Mouse (Mus musculus) kidney, adult 8-10 months (tissue): Measurements from ENCODE around the gene Nek8.
A peak's percentile ranks its signal among the peaks of the same experiment; 100 is the strongest.

Experiments used
- DNase-seq, 2 experiments: peaks; one replicate each; pipeline ENCODE4 v3.0.0; 2022

Gene Nek8

DNA sequence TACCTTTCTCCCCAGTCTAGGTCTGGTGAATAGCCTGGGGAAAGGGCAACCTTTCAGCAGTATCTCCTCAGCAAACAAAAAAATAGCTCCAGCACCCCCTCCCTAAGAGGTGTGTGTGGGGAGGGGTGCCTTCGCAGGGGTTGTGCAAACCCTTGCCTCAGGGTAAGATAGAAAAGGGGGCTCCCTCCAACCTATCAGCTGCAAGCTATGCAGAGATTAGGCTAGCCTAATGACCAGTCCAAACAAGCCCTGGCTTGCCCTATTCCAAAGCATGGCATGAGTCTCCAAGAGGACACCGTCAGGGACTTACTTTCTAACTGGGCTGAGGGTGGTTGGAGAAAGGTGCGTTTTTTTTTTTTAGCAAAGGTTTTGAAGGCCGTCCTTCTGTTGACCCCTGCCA is 10.3 kb downstream of the Nek8 start:
- no peak for DNase-seq

DNA sequence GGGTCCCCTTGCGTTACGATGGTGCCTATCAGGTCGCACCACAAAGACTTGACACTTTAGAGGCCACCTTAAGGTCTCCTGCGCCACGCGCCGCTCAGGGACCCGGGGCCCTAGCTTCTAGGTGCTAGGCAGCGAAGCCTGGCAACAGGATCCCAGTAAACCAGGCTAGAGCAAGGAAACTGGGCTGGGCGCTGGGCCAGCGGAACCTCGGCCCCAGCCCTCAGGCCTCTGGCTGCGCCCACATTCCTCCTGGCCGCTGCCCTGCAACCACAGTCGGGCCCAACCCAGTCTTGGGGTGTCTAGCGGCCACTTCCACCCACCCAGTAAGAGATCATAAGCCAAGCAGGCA is 10.7 kb downstream of the Nek8 start:
- DNase-seq = peak; percentile 83 to 84

DNA sequence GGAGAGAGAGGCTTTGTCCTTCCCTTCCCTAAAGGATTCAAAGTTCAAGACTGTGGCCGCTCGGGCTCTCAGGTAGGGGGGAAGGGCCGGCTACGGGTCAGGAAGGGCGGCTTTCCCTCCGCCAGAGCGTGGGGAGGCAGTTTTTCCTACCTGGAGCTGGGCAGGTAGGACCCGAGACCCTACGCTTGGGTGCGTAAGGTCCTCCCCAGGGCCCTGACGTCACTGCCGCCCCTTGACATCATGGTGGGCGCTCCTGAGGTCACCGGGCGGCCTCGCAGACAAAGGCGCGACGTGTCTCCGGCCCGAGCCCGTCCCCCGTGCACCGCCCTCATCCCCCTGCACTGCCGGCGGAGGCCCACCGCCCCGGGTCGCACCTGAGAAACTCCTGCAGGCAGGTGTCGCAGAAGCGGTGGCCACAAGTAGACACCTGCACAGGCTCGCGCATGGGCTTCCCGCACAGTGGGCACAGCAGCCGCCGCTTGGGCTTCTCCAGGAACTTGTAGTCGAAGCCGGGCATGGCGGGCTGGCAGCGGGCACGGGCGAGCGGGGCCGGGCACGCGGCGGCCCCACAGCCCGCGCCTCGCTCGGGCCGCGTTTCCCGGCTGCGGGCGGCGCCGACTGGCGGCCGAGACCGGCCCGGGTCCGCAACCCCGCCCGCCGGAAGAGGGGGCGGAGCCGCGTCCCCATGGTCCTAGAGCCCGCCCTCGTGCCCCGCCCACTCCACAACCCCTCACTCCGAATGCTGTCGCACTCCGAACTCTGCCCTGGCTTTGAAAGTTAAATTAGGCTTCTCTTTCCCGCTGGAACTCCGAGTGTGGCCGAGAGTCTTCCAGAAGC is 11.3 kb downstream of the Nek8 start, which contains the start of gene Traf4:
Gene Traf4 (minus strand): TSS at position 666 of the 837 bp plus-strand sequence.
- DNase-seq = peak; percentile 86 to 88

DNA sequence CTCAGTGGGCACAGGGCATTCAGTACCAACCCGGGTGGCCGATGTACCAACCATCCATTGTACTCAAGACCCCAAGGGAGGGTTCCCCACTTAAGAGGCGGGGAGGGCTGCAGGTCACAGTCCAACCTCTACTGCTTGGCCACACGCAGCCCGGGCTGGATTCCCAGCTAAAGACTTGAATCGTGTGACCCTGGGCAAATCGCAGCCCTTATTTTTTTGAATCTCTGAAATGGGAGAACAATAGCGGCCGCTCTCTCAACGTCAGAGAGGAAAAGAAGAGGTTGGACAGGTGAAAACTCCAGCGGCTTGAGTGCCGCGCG is 11.9 kb downstream of the Nek8 start:
- DNase-seq = peak in 1 of 2 experiments; percentile 49

DNA sequence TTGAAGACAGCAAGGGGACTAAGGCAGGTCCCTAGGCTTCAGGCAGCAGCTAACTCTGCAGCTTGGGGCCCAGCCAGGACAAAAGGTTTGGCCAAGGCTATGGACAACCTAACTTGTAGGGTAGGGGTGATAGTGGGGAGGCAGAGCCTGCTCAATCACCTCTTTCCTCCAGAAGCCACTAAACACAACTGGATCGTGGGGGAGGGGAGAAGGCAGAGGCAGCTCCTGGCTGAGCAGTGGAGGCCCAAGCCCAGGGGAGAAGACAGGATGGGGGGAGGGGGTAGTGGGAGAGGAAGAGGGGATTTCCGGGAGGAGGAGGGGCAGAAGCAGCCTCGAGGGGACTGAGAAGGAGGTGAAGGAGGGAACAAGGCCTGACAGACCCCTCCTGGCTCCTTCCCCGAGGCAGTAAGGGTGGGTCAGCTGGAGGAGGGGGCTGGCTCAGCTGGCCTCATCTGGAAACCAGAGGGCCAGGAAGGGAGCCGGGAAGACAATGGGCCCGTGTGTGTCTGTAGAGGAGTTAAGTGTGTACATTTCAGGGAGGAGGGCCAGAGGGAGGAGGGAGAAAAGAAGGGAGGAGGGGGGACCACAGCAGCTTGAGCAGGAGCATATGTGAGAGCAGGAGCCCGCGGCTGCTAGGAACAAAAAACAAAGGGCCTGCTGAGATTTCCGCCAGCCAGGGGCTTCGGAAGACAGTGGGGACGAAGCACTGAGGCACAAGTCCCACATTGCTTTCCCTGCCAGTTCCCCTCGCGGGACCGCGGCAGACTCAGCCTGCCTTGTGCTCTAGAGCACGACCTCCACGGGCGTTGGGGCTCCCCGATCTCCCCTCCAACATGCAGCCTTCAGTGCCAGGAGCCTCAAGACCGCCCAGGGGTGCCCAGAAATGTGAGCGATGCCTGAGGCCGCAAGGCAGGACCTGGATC is 12.5 kb downstream of the Nek8 start:
- DNase-seq = peak; percentile 70

DNA sequence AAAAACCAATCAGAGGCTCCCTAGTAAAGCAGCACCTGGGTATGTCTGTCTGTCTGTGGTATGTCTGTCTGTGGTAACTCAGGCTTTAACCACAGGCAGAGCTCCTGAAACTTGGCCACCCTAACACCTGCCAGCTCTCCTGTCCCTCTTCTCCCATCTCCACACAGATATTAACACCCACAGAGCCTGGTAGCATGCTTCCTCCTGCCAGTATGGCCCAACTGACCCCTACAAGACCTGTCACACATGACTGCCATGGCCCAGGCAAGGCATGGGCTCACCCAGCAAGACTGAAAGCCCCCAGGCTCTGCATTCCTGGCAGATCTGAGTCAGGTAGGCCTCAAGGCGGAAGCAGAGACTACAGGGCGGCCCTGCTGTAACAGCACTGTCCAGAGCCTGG is 13.4 kb downstream of the Nek8 start:
- peak in 1 of 2 experiments; percentile 22 for DNase-seq

DNA sequence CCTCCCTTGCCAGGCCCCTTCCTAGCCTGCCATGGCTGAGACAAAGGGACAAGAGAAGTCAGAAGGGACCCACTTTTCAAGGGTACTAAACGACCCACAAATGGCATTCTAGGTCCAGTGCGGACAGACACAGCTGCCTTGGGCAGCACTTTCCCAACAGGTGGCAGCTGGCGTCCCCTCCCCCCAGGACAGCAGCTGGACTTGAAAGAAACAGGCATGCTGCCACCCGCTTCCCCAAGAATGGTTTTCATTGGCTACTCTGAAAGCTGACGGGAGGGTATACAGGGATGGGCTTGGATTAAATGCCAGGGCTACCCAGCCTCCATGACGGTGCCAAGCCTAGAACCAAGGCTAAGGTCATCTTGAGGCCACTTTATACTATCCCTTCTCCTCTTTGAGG is 14.0 kb downstream of the Nek8 start:
- DNase-seq = peak; percentile 48 to 51

DNA sequence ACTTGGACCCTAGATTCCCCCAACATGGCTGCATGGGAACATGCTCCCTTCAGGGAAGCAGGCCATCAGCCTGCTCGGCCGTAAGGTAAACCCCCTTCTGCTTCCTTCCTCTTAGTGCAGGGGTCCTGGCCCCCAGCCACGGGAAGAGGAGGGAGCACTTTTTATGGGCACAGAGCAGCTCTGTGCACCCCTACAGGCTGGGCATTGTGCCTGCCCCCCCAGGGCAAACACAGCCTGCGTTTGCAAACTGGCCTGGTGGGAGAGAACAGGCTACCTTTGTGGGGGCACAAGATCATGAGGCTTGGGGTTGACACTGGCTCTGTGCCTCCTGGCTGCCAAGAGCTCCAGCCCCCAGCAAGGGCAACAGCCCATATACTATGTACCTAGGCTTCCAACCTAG is 14.5 kb downstream of the Nek8 start:
- DNase-seq = peak in 1 of 2 experiments; percentile 18

DNA sequence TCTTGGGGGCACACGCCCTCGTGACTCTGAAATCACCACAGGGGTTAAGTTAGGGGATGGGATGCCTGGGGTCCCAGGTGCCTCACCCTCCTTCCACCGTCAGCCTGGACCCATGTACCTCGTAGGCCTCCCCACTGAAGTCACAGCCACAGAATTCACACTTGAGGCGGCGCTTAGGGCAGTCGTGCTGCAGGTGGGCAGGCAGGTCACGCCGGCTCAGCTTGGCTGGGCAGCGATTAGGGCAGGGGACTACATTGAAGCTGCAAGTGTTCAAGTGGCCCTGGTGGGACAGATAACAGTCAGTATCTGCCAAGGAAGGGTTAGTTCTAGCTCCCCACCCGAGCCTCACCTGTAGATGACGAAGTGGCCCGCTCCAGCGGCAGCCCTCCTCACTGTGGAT is 15.3 kb downstream of the Nek8 start:
- DNase-seq = no peak

DNA sequence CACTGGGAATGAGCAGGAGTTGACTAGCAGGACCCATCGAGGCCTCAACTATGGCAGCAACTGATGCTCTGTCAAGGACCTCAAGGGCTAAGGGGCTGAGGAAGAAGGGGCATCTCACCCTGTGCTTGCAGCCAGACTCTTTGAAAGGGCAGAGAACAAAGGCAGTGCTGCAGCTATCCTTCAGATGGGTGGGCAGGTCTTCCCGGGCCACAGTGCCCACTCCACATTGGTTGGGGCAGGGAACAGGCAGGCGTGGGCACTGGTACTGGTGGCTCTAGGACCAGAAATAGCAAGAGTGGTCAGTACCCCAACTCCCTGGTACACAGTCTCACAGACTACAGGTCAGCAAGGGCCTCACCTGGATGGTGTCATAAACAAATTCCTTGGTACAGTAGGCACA is 15.8 kb downstream of the Nek8 start:
- no peak for DNase-seq

DNA sequence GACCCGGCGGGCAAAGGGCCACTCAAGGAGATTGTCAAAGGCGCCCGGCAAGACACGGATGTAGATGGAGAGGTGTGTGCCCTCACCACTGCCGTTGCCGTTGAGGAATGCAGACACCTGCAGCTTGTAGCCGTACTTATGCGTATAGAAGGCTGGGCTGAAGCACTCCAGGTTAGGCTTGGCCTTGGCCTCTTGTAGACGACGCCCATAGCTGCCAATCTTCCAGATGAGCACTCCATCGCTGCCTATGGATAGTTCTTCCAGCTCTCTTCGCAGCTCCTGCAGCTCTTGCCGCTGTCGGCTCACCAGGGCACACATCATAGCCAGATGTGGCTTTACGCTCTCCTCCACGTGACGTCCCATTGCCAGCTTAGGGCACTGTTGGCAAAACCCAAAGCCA is 16.3 kb downstream of the Nek8 start:
- DNase-seq = no peak

DNA sequence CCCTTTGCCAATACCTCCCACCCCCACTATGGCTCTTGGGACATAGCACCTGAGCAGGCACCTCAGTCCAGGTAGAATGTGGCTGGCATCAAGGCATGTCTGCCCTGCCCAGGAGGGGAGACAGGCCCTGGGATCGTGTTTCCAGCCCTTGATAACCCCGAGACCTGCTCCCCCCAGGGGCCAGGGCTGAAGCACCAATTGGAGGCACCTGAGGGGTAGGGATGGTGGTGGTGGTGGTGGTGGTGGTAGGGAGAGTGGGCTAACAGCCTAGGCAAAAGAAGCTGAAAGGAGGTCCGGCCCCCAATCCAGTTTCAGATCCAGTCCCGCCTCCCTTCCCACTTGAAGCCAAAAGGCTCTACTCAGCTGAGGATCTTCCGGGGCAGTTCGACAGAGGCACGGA is 16.9 kb downstream of the Nek8 start:
- DNase-seq = no peak

DNA sequence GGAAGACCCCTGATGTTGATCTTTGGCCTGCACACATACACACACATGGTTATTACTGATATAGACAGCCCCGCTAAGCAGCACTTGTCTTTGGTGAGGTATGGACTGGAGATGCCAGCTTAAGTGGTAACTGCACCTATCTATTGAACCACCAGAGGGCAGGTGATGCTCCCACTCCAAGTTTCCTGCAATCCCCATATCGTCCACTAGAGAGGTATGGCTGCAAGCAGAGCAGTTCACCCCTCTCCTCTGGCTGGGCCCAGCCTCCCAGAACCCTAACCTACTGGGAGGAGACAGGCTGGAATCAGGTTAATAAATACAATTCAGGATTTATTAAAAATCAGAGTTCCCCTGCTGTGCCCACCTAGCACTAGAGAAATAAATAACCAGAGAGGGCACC is 17.4 kb downstream of the Nek8 start:
- peak; percentile 88 to 90 for DNase-seq

DNA sequence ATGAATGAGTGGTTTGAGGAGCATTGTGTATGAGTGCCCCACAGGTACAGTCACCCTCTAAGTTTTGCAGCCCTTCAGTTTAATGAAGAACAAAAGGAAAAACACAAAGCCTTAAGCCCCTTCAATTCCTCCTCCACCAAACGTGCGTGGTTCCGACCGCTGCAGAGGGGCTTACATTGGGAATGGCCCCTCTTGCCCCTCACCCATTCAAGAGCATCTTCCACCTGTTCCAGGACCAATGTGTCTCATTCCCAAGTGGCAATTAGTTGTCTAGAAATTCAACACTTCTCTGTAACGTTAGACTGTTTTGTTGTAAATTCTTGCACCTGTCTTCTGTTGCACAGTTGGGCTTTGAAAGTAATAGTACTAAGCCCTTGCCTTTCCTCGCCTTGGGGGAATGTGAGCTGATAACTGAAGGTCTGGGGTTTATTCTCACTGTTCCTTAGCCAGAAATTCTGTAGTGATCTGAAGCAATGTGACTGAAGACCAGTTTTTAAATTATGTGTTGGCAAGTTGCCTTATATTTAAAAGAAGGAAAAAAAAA is 20.2 kb downstream of the Nek8 start:
- no peak for DNase-seq

DNA sequence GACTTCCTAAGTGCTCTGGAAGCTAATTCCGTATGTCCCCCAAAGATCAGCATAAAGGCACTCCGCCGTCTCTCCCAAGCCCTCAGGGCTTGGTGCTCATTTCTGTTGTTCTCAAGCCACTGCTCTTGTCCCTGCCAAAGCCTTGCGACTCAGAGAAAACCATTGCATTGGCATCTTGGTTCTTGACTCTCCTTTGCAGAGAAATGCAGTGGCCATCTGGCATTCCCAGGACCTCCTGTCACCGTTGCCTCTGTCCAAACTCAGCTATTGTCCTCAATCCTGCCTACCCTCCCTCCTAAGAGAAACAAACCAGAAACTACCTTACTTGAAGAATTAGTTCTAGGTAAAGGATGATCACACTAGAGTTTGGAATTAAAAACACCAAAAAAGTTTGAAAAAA is 20.8 kb downstream of the Nek8 start:
- DNase-seq = no peak

DNA sequence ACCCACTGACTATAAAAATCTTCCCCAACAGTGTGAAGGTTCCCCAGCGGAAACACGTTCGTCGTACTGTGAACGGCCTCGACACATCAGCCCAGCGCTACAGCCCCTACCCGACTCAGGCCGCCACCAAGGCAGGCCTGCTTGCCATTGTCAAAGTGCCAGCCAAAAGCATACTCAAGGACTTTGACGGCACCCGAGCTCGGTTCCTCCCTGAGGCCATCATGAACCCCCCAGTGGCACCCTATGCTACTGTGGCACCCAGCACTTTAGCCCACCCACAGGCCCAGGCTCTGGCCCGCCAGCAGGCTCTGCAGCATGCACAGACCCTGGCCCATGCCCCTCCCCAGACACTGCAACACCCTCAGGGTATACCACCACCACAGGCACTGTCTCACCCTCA is 22.7 kb downstream of the Nek8 start:
- DNase-seq = no peak

DNA sequence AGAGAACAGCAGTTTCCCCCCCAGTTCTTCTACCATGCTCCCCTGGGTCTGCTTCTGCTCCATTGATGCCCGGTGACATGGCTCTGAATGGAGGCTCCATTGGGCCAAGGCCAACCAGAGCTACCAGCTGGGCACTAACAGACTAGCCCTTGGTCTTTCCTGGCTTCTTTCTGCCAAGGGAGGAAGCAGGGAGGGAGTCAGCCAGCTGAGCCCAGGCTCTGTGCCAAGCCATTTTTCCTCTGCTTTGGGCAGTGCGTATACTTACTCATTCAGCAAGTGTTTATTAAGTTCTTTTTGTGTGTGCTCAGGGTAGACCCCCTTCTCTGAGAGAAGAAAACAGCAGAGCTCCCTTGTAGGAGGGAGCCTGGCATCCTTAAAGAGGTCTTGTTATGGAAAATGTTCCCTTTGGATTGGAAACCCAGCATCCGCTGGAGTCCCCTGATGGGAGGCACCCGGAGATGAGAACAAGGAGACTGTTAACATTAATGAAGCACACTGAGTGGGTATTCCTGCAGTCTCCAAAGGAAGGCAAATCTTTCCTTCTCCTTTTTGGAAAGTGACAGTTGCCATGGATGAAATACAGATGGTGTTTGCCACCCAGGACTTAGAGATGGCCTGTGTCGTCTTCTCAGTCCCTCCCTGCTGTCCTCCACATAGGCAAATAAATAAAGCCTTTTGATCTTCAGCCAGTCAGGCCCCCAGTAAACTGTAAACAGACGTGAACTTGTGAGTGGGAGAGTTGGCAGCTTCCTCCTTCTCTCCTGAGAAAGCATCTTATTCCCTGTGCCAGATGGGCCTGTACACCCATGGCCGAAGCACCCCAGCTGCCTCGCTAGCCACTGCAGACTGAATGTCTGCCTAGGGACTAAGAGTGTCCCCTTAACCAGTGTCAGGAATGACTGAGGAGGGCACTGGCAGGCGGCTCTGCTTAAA is 23.9 kb downstream of the Nek8 start:
- peak in 1 of 2 experiments; percentile 47 for DNase-seq

DNA sequence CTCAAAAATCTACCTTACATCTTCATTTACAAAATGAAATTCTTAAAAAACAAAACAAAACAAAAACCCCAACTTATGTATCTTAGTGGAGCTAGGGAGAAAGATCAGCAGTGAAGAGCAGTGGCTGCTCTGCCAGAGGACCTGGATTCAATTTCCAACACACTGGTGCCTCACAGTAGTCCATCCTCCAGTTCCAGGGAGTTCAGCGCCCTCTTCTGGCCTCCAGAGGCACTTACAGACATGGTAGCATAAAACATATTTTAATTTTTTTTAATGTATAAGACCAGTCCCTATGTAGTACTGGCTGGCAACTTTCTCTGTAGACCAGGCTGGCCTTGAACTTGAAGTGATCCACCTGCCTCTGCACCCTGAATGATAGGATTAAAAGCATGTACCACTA is 25.3 kb downstream of the Nek8 start:
- DNase-seq = peak in 1 of 2 experiments; percentile 37

DNA sequence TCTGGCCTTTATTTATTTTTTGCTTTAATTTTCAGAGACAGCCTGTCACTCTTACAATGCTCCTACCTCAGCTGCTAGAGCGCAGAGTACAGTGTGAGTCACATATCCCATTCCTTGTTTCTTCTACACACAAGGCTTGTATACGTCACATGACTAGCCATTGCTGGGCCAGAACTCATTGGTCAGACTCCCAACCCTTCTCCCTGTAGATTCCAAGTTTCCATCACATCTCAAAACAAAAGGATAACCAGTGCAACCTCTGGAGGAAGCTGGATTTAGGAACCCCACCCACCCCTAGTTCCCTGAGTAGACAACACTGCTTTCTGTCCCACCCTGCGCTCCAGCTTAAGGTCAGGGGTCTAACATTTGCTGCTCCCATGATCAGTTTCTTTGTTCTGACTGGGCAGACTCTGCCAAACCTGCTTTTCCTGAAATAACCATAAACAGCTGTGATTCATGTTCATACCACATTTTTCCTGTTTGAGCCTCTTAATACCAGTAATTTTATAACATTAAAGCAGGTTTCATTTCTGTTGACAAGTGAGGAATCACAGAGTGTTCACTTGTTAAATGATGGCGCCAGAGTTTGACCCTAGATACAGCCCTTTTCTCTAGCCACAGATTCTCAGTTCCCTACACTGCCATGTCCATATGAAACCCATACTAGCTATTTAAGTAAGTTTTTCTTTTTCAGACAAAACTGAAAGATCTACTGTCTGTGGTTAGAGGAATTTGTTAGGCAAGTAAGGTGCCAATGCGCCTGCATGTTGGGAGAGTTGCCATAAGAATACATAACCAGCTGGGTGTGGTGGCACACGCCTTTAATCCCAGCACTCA is 29.6 kb downstream of the Nek8 start:
- DNase-seq = no peak

DNA sequence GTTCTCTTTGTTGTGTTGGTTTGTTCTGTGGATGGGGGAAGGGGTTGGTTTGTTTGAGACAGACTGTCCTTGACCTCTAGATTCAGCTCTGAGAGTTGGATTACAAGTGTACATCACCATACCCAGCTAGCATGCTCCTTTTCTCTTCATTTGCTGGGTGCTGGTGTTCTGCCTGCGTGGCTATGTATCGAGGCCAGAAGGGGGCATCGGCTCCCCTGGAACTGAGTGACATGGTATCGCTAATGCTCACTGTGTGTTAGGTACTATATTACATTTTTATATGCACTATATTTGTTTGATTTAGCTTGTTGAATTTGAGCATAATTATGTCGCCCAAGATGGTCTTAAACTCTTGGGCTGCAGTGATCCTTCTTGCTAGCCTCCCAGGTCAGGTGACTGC is 30.3 kb downstream of the Nek8 start:
- DNase-seq = no peak

DNA sequence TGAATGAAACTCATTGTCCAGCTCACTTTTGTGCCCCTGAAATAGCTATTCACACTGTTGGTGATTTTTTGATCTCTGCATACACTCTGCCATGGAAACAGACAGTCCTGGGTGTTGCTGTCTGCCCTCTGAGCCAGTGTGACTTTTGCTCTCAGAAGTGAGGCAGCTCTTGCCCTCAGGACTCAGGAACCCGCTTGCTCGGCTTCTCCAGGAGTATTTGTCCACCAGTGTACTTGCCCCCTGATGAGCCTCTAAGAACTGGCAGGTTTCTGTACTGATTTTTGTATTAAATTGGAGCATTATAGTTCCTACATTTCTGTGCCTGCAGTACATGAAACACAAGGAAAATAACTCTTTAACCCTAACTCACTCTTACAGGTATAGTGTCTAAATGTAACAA is 33.0 kb downstream of the Nek8 start:
- DNase-seq = peak in 1 of 2 experiments; percentile 28

DNA sequence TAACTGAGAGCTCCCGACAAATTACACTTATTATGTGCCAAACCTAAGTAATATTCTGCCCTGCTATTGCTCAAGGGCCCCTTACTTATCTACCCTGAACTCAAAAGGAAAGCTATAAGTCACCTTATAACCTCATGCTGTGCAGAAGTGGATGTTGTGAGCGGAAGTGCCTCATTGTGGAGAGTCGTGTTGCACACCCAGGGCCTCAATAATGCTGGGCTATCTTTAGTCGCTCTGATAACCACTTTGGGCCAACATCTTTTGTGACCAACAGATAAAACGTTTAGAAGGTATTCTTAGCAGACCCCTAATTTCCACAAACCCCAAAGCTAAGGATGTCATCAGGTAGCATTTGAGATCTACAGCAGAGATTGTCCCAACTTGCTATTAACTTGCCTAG is 35.8 kb downstream of the Nek8 start:
- DNase-seq = no peak
